Mouse (Mus musculus) kidney, adult 9 months (tissue): ENCODE measurements at regions not wholly inside any gene's neighbourhood (a gene's known extent, or its start where the extent isn't known, plus 50 kb on each side); places are given as distances from the start of the nearest gene placed in this dataset.
"Not testable (repeated sequence)": the region's sequence is repeated elsewhere in the genome, so short reads cannot be mapped to it uniquely, and the experiment has no call there.

Experiments used
- DNase-seq: peaks from one replicate; pipeline ENCODE4 v3.0.0; 2022

- DNase-seq: peak; percentile 60
Measured at GRCm38 (mm10) chr7:60492028-60492995, 352.3 kb upstream of the Snrpn start.

- DNase-seq: peak; percentile 22
Measured at GRCm38 (mm10) chr7:60487839-60488454, 347.9 kb upstream of the Snrpn start.

GRCm38 (mm10) chr7:60450074-60450603 is 310.1 kb upstream of the Snrpn start:
- peak; percentile 14 for DNase-seq

GRCm38 (mm10) chr7:60449239-60450073 is 309.4 kb upstream of the Snrpn start:
- DNase-seq: not testable (repeated sequence)

GRCm38 (mm10) chr7:60438781-60439180 is 298.8 kb upstream of the Snrpn start:
- no peak for DNase-seq

- peak; percentile 66 for DNase-seq
Measured at GRCm38 (mm10) chr7:60391011-60391863, 251.2 kb upstream of the Snrpn start.

GRCm38 (mm10) chr7:60386957-60387356 is 246.9 kb upstream of the Snrpn start:
- DNase-seq: peak; percentile 23

GRCm38 (mm10) chr7:60374001-60374400 is 234.0 kb upstream of the Snrpn start:
- peak; percentile 36 for DNase-seq

GRCm38 (mm10) chr7:60352206-60352605 is 212.2 kb upstream of the Snrpn start:
- DNase-seq: peak; percentile 81
